In genomic region chr11:22973599-22973998, GRCm38 (mm10) we compare ENCODE assay signal across 1 mouse cellular context.
TF ChIP-seq lines count a peak whose summit lies in the region.

No protein-coding gene starts in this region.

TF ChIP-seq in CH12.LX, 34 proteins besides CTCF, POLR2A, EP300 and RAD21 (continued from another document):
- TF ChIP-seq BHLHE40 (IDR thresholded peaks at IDR 0.05; ENCODE audit: low read depth, low read length): no peak
- no peak for TF ChIP-seq USF2 (conservative IDR thresholded peaks at IDR 0.05; ENCODE audit: low read depth, low read length)
- TF ChIP-seq MXI1 (IDR thresholded peaks at IDR 0.05; ENCODE audit: low read depth, low read length): no peak
- TF ChIP-seq ZC3H11A (IDR thresholded peaks at IDR 0.05; ENCODE audit: low read depth, low read length): no peak
- no peak for TF ChIP-seq TBP (conservative IDR thresholded peaks at IDR 0.05; ENCODE audit: low read depth, low read length)
- TF ChIP-seq E2F4 (IDR thresholded peaks at IDR 0.05; ENCODE audit: insufficient replicate concordance, low read depth, low read length): no peak
- TF ChIP-seq MEF2A (IDR thresholded peaks at IDR 0.05; ENCODE audit: borderline replicate concordance, low read depth, low read length): no peak
- no peak for TF ChIP-seq PAX5 (IDR thresholded peaks at IDR 0.05; ENCODE audit: low read length)
